Mouse (Mus musculus) ES-Bruce4 (cell line): ENCODE measurements around the gene Eci3.

Experiments used
- CTCF ChIP-seq: IDR thresholded peaks from one replicate; pipeline ENCODE4 v1.8.1; 2011; ENCODE audit warnings: low read depth, low read length
- POLR2A ChIP-seq: IDR thresholded peaks from one replicate; pipeline ENCODE4 v1.8.1; 2011; ENCODE audit warnings: low read length; ENCODE audit not compliant: insufficient read depth

GRCm38 (mm10) chr13:34993595-34993982, 30.0 kb upstream of the Eci3 start:
- no peak for TF ChIP-seq CTCF
- no peak for TF ChIP-seq POLR2A
